Mouse (Mus musculus) C2C12 (cell line): ENCODE measurements around the gene Slc31a2.
A peak's percentile ranks its signal among the peaks of the same experiment; 100 is the strongest.

Source experiments
- CTCF ChIP-seq: IDR thresholded peaks from one replicate; pipeline ENCODE4 v1.5.1; 2011; ENCODE audit not compliant: control insufficient read depth, insufficient read depth, insufficient read length
- FOSL1 ChIP-seq: IDR thresholded peaks from one replicate; pipeline ENCODE4 v1.8.0; 2011; ENCODE audit warnings: mild to moderate bottlenecking, low read length; ENCODE audit not compliant: poor library complexity, insufficient read depth, severe bottlenecking
- MAX ChIP-seq: IDR thresholded peaks from one replicate; pipeline ENCODE4 v1.6.1; 2011; ENCODE audit warnings: mild to moderate bottlenecking, control low read depth
- MYOG ChIP-seq: IDR thresholded peaks from one replicate; pipeline ENCODE4 v1.6.1; 2011; ENCODE audit not compliant: control insufficient read depth, insufficient read length; ENCODE audit errors: extremely low read depth
- USF1 ChIP-seq: IDR thresholded peaks from one replicate; pipeline ENCODE4 v1.6.1; 2011; ENCODE audit warnings: low read depth, mild to moderate bottlenecking, control low read depth, moderate library complexity

DNA sequence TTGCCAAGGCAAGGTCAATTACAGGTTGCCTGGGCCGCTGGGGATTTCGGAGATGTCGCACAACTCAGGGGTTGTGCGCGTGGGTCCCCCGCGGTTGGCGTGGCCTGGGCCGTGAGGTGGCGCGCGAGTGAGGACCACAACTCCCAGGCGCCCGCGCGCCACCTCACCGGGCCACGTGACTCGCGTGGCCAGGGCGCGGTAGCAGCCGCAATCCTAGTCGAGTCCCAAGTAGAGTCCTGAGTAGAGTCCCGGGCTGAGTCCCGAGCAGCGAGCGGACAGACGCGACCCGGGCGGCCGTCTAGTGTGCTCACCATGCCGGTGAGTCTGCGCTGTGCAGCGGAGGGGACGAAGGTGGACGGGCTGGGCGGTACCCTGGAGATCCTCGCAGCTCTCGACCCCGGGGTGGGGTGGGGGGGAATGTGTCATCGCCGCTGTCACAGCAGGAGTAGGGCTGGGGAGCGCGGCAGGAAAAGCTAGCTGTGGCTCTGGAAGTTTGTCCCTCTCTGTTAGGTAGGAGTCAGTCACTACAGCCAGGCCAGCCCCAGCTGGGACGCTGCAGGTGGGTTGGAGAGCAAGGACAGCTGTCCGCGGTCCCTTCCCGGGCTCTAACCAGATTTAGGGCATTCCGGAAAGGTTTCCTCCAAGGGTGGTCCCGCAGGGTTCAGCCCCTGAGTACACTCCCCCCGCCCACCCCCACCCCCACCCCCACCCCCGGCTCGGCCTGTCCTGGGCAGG lies 24.1 kb downstream of the Slc31a2 start:
- TF ChIP-seq CTCF (no peak), USF1 (peak; percentile 91), MYOG (no peak), FOSL1 (no peak), MAX (peak; percentile 45)
